Mouse (Mus musculus): ENCODE results near the gene 2410004P03Rik. TPM values are rescaled to one million over a fixed set of nuclear protein-coding genes. Genes with fewer than 3 reads are reported as not detected.

2410004P03Rik gene
- total RNA-seq (2021): under 1 TPM in 1 of 2 experiments, not detected in 1; 0.50 TPM
- long read RNA-seq, experiment 1: 0 reads
- long read RNA-seq, experiment 2: 0 reads

GRCm38 (mm10) chr12:17011100-17011870 is at the start of gene 2410004P03Rik:
Gene 2410004P03Rik (minus strand): TSS chr12:17011727.
- peak; percentile 83 to 89 for DNase-seq
- intact Hi-C loops (cut with DNase I): loop anchor here (2.0 to 5.0 kb wide), 2 partner anchors 202 to 294 kb away; no protein-coding TSS in a partner anchor

DNA sequence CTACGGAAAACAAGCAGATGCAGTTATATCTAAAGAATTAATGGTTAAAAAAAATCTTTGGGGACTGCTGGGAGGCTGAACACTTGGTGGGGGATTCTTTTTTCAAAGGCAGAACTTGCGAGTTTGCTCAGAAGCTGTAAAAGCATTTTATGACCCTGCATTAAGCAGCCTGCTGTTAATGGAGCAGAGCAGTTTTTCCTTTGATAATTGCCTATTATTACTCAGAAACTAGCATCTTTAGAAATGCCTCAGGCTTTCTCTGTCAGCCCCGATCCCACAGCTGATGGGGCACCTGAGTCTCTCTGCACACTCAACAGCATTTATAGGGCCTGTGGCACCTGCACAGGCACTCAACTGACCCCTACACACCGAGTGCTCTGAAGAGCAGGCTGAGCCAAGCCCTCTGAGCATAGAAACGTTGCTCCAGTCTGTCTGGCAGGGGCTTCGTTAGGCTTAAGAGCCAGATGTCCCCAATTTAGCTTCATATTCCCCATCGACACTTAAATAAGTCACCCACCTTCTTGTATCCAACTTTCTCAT is 49.7 kb upstream of the 2410004P03Rik start:
- intact Hi-C loops (cut with DNase I): no loop called here
- no peak for DNase-seq

DNA sequence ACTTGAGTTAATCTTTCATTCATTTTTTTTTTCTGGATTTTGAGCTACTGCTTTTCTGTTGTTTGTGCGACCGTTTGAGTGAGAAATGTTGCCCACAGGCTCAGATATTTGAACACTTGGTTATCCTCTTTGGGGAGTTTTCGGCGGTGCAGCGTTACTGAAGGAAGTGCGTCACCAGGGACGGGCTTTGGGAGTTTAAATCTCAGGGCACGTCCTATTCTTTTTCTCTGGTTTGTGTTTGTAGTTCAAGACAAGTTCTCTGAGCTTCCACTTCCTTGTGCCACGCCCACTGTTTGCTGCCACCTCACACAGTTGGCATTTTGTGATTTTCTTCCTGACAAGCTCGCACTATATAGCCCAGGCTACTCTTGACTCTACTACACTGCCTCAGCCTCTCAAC is 47.0 kb upstream of the 2410004P03Rik start:
- intact Hi-C loops (cut with DNase I): no loop called here
- no peak for DNase-seq

DNA sequence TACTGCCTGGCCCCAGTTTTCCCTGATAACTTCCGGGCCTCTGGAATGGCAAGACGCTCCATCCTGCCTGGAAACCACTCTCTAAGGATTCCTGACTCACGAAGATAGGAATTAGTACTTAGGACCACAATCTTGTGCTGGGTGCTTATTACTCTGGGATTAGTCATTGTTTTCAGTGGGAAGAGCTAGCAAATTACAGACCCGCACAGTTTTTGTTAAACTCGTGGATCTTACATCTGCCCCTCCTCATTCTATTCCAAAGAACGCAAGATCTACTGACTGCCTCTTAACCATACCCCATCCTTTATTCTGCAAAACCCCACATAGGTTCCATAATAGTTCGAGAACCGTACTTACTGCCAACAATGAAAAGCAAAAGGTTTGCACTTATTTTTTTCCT is 45.6 kb upstream of the 2410004P03Rik start:
- no peak for DNase-seq
- intact Hi-C loops (cut with DNase I): no loop called here

DNA sequence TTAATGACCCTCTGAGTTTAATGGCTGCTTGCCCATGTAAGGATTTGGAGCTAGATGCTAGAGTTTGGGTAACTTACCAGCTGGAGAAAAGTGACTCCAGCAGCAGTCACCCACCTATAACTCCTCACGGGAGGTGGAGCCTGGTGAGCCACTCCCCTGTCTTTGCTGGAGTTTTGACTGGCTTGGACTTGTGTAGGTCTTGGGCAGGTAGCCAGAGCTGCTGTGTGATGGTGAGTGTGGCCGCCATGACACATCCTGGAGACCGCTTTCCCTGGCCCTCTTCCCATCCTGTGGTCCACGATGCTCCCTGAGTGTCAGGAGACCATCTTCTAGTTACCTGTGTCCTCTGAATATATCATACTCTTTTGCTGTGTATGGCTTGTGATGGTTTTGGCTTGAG is 44.2 kb upstream of the 2410004P03Rik start:
- DNase-seq: no peak
- intact Hi-C loops (cut with DNase I): no loop called here

DNA sequence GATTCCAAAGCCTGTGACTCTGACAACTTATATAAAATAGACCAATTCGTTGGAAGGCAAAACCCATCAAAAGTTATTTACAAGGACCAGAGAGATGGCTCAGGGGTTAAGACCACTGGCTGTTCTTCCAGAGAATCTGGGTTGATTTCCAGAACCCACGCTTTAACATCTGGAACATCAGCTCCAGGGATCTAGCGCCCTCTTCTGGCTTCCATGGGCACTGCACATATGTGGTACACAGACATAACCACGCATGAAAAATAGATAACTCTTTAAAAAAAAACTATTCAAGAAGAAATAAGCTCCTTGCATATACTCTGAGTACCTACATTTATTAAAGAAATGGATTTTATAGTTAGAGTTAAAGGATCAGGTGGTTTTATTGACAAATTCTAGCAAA is 43.2 kb upstream of the 2410004P03Rik start:
- no peak for DNase-seq
- intact Hi-C loops (cut with DNase I): no loop called here

GRCm38 (mm10) chr12:17052673-17053072 is 41.1 kb upstream of the 2410004P03Rik start:
- DNase-seq: no peak
- intact Hi-C loops (cut with DNase I): no loop called here

GRCm38 (mm10) chr12:17051057-17051456 is 39.5 kb upstream of the 2410004P03Rik start:
- no peak for DNase-seq
- intact Hi-C loops (cut with DNase I): no loop called here

DNA sequence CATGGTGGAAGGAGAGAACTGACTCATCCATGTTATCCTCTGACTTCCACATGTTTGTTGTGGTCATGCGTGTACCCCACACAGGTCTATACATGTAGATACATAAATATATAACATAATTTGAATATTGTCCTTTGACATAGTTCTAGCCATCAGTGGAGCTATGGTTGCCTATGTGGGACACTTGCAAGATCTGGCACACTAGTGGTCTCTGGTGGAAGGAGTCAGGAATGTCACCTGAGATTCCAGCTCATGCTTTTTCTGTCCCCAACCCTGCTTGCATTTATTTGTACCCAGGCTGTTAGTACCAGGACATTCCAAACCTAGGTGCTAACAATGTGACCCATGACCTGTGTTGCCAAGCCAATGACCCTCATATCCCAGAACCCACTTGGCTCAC is 38.3 kb upstream of the 2410004P03Rik start:
- no peak for DNase-seq

GRCm38 (mm10) chr12:17048979-17049612 is 37.6 kb upstream of the 2410004P03Rik start:
- intact Hi-C loops (cut with DNase I): no loop called here
- no peak for DNase-seq

More for the DNA sequence above, 38.3 kb upstream of the 2410004P03Rik start:
- intact Hi-C loops (cut with DNase I): no loop called here

- intact Hi-C loops (cut with DNase I): no loop called here
- no peak for DNase-seq
These were observed 31.8 kb upstream of the 2410004P03Rik start for GRCm38 (mm10) chr12:17043311-17043710.

DNA sequence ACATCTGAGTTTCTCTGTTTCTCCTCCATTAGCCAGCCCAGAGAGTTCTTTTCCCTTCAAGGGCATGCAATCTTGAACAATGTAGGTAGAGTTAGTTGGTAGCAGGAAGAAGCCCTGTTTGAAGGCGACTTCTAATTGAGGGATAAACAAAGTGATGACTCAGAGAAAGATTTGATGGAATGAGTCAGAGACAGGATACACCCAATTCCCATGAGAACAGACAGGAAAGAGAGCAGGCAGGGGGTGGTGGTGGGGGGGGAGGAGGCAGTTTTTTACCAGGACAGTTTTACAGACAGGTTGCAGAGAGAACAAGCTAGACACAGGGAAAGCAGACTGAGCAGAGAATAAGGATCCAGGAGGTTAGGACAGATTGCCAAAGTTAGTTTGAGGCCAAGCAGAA is 29.0 kb upstream of the 2410004P03Rik start:
- DNase-seq: no peak
- intact Hi-C loops (cut with DNase I): no loop called here

GRCm38 (mm10) chr12:17039415-17039814 is 27.9 kb upstream of the 2410004P03Rik start:
- intact Hi-C loops (cut with DNase I): loop anchor here (10.0 kb wide), 1 partner anchor 135 kb away; the partner anchor contains the start of gene Kcnf1
- DNase-seq: no peak

DNA sequence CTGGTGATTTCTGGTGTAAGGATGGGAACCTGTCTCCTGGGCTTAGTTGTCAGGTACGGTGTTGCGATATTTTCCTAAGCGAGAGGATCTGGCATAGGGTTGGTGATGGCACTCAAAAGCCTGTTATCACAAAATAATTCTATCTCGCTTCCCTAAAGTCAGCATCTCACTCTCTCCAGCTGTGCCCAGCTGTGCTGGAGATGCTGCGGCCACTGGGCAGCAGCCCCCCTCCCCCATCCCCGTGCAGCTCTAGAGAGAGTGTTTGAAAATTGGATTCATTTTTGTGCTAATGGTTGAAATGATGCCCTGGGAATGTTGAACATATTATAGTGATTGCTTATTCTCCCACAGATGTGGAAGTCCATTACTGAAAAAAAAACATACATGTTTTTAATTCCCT is 26.7 kb upstream of the 2410004P03Rik start:
- intact Hi-C loops (cut with DNase I): loop anchor here (10.0 kb wide), 1 partner anchor 137 kb away; the partner anchor contains the start of gene Kcnf1
- DNase-seq: peak; percentile 12 to 21

DNA sequence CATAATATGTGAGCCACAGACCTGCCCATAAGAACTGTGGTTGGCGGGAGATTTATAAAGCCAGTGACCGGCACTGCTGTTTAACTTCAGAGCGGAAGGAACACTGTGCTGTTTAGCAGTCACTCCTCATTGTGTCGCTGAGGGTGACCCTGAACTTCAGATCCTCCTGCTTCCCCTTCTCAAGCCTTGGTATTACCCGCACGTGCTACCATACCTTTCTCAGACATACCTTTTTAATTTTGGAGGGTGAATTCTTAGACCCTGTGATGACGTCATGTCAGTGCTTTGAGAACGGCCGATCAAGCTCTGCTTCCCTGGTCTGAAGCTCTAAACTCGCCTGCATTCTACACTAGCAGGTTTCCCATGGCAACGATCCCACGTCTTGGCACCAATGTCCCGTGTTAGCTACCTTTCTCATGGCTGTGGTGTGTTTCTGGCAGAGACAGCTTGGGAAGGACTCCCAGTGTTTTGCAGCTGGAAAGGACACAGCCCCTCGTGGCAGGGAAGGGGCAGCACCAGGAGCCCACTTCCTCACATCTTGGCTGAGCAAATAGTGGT is 25.6 kb upstream of the 2410004P03Rik start:
- no peak for DNase-seq
- intact Hi-C loops (cut with DNase I): loop anchor here (10.0 kb wide), 1 partner anchor 138 kb away; the partner anchor contains the start of gene Kcnf1

GRCm38 (mm10) chr12:17036532-17036931 is 25.0 kb upstream of the 2410004P03Rik start:
- intact Hi-C loops (cut with DNase I): loop anchor here (10.0 kb wide), 1 partner anchor 138 kb away; the partner anchor contains the start of gene Kcnf1
- no peak for DNase-seq

GRCm38 (mm10) chr12:17035128-17035527 is 23.6 kb upstream of the 2410004P03Rik start:
- peak in 1 of 2 experiments; percentile 37 for DNase-seq
- intact Hi-C loops (cut with DNase I): loop anchor here (10.0 kb wide), 1 partner anchor 140 kb away; the partner anchor contains the start of gene Kcnf1

DNA sequence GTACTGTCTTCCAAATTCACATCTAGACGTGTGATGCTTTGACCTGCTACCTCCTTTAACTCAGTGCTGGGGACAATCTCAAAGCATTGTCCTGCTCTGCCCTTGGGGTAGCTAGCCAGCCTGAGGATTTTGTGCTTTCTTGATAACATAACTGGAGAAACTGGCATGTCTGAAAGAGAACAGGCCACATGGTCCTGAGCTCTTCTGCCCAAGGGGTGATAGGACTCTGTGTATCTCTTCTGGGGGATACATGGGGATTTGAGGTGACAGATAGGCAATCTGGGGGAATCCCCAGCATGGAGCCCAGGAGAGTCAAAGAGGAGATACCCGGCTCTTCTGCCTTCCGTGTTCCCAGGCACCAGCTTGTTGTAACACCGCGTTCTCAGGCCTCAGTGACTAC is 23.1 kb upstream of the 2410004P03Rik start:
- DNase-seq: no peak
- intact Hi-C loops (cut with DNase I): loop anchor here (10.0 kb wide), 1 partner anchor 140 kb away; the partner anchor contains the start of gene Kcnf1

DNA sequence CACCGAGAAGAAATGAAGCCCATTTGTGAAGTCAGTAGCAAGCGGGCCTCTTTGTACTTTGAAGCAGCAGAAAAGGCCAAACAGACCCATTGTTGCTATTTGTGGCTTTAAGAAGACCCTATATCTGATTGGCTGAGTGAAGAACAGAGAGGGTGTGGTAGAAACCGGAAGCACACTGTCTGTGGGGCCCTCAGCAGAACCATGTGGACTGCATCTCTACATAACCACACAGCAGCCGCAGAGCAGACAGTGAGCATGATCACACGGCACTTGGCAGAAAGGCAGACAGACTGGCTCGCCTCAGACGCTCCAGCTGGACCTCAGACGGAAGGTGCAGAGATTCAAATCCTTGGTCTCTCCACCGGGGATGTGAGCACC is 21.9 kb upstream of the 2410004P03Rik start:
- intact Hi-C loops (cut with DNase I): loop anchor here (1.0 to 10.0 kb wide), 2 partner anchors 141 to 224 kb away; partner anchors contain the start of gene Kcnf1
- no peak for DNase-seq

- DNase-seq: peak; percentile 78 to 86
- intact Hi-C loops (cut with DNase I): loop anchor here (1.0 to 10.0 kb wide), 2 partner anchors 142 to 224 kb away; partner anchors contain the start of gene Kcnf1
These were observed 21.4 kb upstream of the 2410004P03Rik start for GRCm38 (mm10) chr12:17032694-17033463.

All from heart, postnatal 14 days (tissue).